Mouse (Mus musculus) ES-E14 (cell line): ENCODE data around the gene Trim5. TPM values are rescaled to one million over a fixed set of nuclear protein-coding genes. Genes with fewer than 3 reads are reported as not detected.

Source experiments
- DNase-seq: peaks from one replicate; pipeline ENCODE4 v3.0.0-alpha.2; 2013; ENCODE audit warnings: low read depth, low spot score
- H3K27ac ChIP-seq: 2 replicates; pipeline ENCODE4 v1.5.1; 2012; ENCODE audit warnings: low read depth, mild to moderate bottlenecking, low read length, moderate library complexity, mixed read lengths; ENCODE audit not compliant: poor library complexity, insufficient read depth, severe bottlenecking
- H3K36me3 ChIP-seq: 2 replicates; pipeline ENCODE4 v1.6.1; 2012; ENCODE audit warnings: mild to moderate bottlenecking, low read length, moderate library complexity, mixed read lengths; ENCODE audit not compliant: control insufficient read depth, poor library complexity, insufficient read depth, severe bottlenecking
- H3K4me1 ChIP-seq, 2 experiments: fragments of 150-350 bp in 1 of 2; sonication (generic) in 1 of 2; 2 replicates each; pipeline ENCODE4 v1.6.1; 2012; ENCODE audit warnings: low read length in 2 of 2, mild to moderate bottlenecking in 1 of 2, mixed read lengths in 1 of 2; ENCODE audit not compliant: control insufficient read depth in 2 of 2, insufficient read depth in 2 of 2, poor library complexity in 1 of 2
- H3K4me3 ChIP-seq, 2 experiments: fragments of 150-350 bp in 1 of 2; sonication (generic) in 1 of 2; 2 replicates each; pipeline ENCODE4 v1.5.1; 2012; ENCODE audit warnings: low read length in 2 of 2, low read depth in 1 of 2, mild to moderate bottlenecking in 1 of 2, mixed read lengths in 1 of 2; ENCODE audit not compliant: insufficient read depth in 1 of 2, poor library complexity in 1 of 2, severe bottlenecking in 1 of 2
- H3K9ac ChIP-seq: 2 replicates; pipeline ENCODE4 v1.6.1; 2012; ENCODE audit warnings: low read depth, mild to moderate bottlenecking, low read length, mixed read lengths; ENCODE audit not compliant: poor library complexity, insufficient read depth, severe bottlenecking
- H3K9me3 ChIP-seq: fragments of 150-350 bp; sonication (generic); 2 replicates; pipeline ENCODE4 v1.6.1; 2012; ENCODE audit warnings: low read depth, mild to moderate bottlenecking, low read length; ENCODE audit not compliant: control insufficient read depth, insufficient read depth
- CHD2 ChIP-seq: IDR thresholded peaks from 2 replicates; pipeline ENCODE4 v1.6.1; 2014; ENCODE audit warnings: mild to moderate bottlenecking, low read depth, low read length, inconsistent platforms
- HCFC1 ChIP-seq: IDR thresholded peaks from 2 replicates; pipeline ENCODE4 v1.6.1; 2012; ENCODE audit warnings: low read length, inconsistent platforms, borderline replicate concordance; ENCODE audit not compliant: insufficient read depth
- MAFK ChIP-seq: IDR thresholded peaks from 2 replicates; pipeline ENCODE4 v1.6.1; 2014; ENCODE audit warnings: mild to moderate bottlenecking, low read depth, low read length, inconsistent platforms; ENCODE audit not compliant: insufficient read depth
- ZC3H11A ChIP-seq: IDR thresholded peaks from 2 replicates; pipeline ENCODE4 v1.6.1; 2012; ENCODE audit warnings: low read depth, mild to moderate bottlenecking, inconsistent platforms, low read length, borderline replicate concordance
- ZNF384 ChIP-seq: IDR thresholded peaks from 2 replicates; pipeline ENCODE4 v1.6.1; 2012; ENCODE audit warnings: low read depth, low read length, inconsistent platforms
- in situ Hi-C, 2 experiments: fragments of 600-800 bp; cut with MboI; formaldehyde crosslinking; loops; one replicate each; pipeline ENCODE4 v1.15.1; 2025; ENCODE audit warnings: low sequenced_read_pairs in 2 of 2, inconsistent platforms in 1 of 2; ENCODE audit not compliant: unreplicated experiment in 2 of 2
- total RNA-seq: library from RNA; depleted of rRNA; stranded (reverse); fragments of 300-350 nt; gene quantifications from 2 replicates; pipeline ENCODE4 v1.2.3, GENCODE M21; 2012

Gene Trim5
- total RNA-seq, 1 experiment, result not detected

DNA sequence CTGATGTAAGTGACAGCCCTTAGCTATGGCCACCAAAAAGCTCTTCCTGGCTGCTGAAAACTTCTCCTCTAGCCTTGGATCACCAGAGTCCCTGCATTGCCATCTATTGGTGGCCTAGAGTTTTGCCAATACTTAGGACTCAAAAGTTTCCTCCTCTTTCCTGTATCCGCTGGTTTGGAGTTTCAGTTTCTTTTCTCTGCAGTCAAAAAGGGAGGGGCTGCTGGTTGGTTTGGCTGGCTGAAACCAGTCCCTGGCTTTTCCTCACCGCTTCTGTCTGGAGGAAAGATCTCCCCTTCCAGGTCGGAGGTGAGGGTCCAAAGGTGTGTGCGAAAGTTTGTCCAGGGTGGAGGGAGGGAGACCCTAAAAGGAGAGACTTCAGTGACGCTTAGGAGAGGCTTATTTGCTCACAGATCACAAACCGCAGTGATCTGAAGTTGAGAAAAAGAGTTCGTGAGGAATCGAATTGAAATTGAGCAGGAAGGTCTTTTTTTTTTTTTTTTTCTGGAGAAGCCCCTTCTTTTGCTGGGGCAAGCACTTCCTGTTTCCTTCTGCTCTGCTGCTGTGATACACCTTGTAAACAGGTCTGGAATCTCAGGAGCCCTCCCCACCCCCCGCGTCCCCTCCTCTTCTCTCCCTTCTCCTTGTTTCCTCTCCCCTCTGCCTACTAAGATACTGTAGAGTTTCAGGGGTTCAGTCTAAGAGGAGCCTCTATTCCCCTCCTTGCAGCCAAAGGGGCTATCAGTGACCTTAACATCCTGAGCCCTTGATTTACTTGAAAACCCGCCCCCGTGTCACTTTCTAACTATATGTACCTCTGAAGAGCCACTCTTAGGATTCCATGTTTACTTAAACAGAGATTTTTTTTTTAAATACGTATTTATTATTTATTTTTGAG lies 43.4 kb downstream of the Trim5 start, which contains the start of gene Trim34a:
Trim34a (plus strand) TSS at position 171 of the 895 bp plus-strand sequence.
- peak within 1 kb of the TSS; percentile 61 for H3K9ac ChIP-seq
- DNase-seq, result peak; percentile 71
- in situ Hi-C loops, result loop anchor here in 1 of 2 experiments (25.0 kb wide), 1 partner anchor 93 kb away; the partner anchor contains the start of gene Trim34b
- peak within 1 kb of the TSS; percentile 80 for H3K27ac ChIP-seq
- H3K9me3 ChIP-seq, result no peaks in the 10 kb centered on the region
- peak within 1 kb of the TSS; percentile 46 to 75 for H3K4me3 ChIP-seq
- TF ChIP-seq HCFC1, result no peak
- TF ChIP-seq ZC3H11A, result no peak
- peak; percentile 94 for TF ChIP-seq ZNF384
- no peak for TF ChIP-seq MAFK
- no peak for TF ChIP-seq CHD2
- H3K4me1 ChIP-seq, result peaks cover 0 to 3% of the 10 kb centered on the region in 2 experiments; a peak in 1 of 4 replicates
- no peaks in the 10 kb centered on the region for H3K36me3 ChIP-seq

DNA sequence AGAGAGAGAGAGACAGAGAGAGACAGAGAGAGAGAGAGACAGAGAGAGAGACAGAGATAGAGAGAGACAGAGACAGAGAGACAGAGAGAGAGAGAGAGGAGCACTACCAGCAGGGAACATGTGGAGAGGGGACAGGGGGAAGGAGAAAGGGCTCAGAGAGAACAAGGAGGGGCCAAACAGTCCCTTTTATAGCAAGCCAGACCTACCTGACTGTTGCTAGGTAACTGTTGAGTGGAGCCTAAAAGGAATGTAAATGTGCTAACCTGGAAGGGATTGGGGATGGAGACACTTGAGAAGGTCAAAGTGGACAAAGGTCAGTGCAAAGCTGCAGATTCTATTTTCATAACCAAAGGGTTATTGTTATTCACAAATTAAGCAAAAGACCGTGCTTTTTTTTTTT lies 44.3 kb downstream of the Trim5 start:
- no peaks in the 10 kb centered on the region for H3K36me3 ChIP-seq
- in situ Hi-C loops, result loop anchor here in 1 of 2 experiments (25.0 kb wide), 1 partner anchor 94 kb away; the partner anchor contains the start of gene Trim34b
- no peak for DNase-seq
- peak overlapping the region in 1 of 2 experiments; percentile 75; a peak in 1 of 4 replicates for H3K4me3 ChIP-seq
- H3K9me3 ChIP-seq, result no peaks in the 10 kb centered on the region
- TF ChIP-seq ZNF384, result 0 out of 2 replicates have a peak, but pooled peaks have one; percentile 41
- TF ChIP-seq MAFK, result no peak
- H3K9ac ChIP-seq, result no peak overlapping the region
- H3K27ac ChIP-seq, result peak overlapping the region; percentile 80; the same call in 1 of the 2 replicates
- peaks cover 0 to 3% of the 10 kb centered on the region in 2 experiments; a peak in 1 of 4 replicates for H3K4me1 ChIP-seq

DNA sequence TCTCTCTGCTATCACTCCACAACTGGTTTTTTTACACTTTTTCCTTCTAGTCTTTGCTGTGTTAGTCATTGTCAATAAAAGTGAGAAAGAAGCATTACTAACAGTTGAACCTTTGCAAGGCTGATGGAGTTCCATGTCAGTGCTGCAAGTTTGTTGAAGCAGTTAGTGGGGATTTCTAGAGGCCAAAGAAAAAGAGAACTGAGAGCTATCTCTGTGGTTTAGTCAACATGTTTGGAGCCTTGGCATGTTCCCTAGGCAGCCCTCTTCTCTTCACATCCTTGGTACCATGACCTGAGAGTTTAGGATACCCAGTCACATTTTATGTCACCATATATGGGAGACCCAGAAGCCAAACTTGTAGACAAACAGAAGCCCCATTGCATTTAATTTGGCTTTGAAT lies 47.0 kb downstream of the Trim5 start:
- in situ Hi-C loops, result loop anchor here in 1 of 2 experiments (25.0 kb wide), 1 partner anchor 96 kb away; the partner anchor contains the start of gene Trim34b
- no peaks in the 10 kb centered on the region for H3K36me3 ChIP-seq
- no peak for TF ChIP-seq HCFC1
- no peak for DNase-seq
- H3K27ac ChIP-seq, result no peak overlapping the region
- H3K9ac ChIP-seq, result no peak overlapping the region
- H3K4me3 ChIP-seq, result no peak overlapping the region
- H3K4me1 ChIP-seq, result peaks cover 0 to 2% of the 10 kb centered on the region in 2 experiments; a peak in 1 of 4 replicates
- H3K9me3 ChIP-seq, result no peaks in the 10 kb centered on the region

DNA sequence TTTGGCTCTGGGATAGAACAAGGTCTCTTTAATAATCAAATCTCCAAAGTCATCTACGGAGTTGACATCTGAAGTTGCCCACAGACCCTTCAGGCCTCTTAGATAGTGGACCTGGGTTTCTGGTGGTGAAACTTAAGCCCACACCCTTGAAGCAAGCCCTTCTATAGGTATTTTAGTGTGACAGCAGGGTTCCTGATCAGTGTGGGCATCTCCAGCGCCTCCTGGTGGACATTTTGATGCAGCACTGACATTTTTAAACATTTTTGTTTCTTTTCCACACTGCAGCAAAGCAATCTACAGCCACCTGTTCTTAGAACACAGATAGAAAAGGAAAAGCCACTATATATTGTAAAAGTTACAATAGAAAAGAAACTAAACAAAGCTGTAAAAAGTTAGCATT lies 56.7 kb downstream of the Trim5 start:
- in situ Hi-C loops, result loop anchor here in 1 of 2 experiments (25.0 kb wide), 1 partner anchor 106 kb away; the partner anchor contains the start of gene Trim34b
- Histone ChIP-seq H3K9ac (no peak overlapping the region), H3K4me1 (no peaks in the 10 kb centered on the region), H3K36me3 (peaks cover 41% of the 10 kb centered on the region), H3K4me3 (no peak overlapping the region), H3K9me3 (no peaks in the 10 kb centered on the region), H3K27ac (no peak overlapping the region)
- peak; percentile 65 for DNase-seq
- no peak for TF ChIP-seq CHD2
- 0 out of 2 replicates have a peak, but pooled peaks have one; percentile 25 for TF ChIP-seq ZC3H11A
- no peak for TF ChIP-seq HCFC1
- TF ChIP-seq MAFK, result no peak
- TF ChIP-seq ZNF384, result no peak
